Mouse (Mus musculus) urinary bladder, postnatal 14 days (tissue): ENCODE measurements at regions not wholly inside any gene's neighbourhood (a gene's known extent, or its start where the extent isn't known, plus 50 kb on each side); places are given as distances from the start of the nearest gene placed in this dataset.

Source experiments
- DNase-seq: peaks from one replicate; pipeline ENCODE4 v3.0.0; 2021; ENCODE audit warnings: low spot score

- DNase-seq = no peak
Observed at GRCm38 (mm10) chr13:101824962-101825361, 56.9 kb upstream of the Pik3r1 start.

GRCm38 (mm10) chr13:101831872-101832629, 64.0 kb upstream of the Pik3r1 start:
- no peak for DNase-seq

- no peak for DNase-seq
Observed at GRCm38 (mm10) chr13:101834546-101834945, 66.5 kb upstream of the Pik3r1 start.

- DNase-seq = no peak
Observed at GRCm38 (mm10) chr13:101836992-101837391, 69.0 kb upstream of the Pik3r1 start.

GRCm38 (mm10) chr13:101844461-101845440, 76.7 kb upstream of the Pik3r1 start:
- peak; percentile 38 for DNase-seq

GRCm38 (mm10) chr13:101846016-101846415, 78.0 kb upstream of the Pik3r1 start:
- DNase-seq = no peak

- peak; percentile 52 for DNase-seq
Observed at GRCm38 (mm10) chr13:101847879-101848600, 80.0 kb upstream of the Pik3r1 start.

GRCm38 (mm10) chr13:101848601-101849147, 80.7 kb upstream of the Pik3r1 start:
- DNase-seq = no peak

GRCm38 (mm10) chr13:101849416-101849815, 81.4 kb upstream of the Pik3r1 start:
- DNase-seq = no peak

- DNase-seq = no peak
Observed at GRCm38 (mm10) chr13:101851329-101851728, 83.3 kb upstream of the Pik3r1 start.

GRCm38 (mm10) chr13:101852960-101853359, 84.9 kb upstream of the Pik3r1 start:
- no peak for DNase-seq

GRCm38 (mm10) chr13:101855141-101855540, 87.1 kb upstream of the Pik3r1 start:
- no peak for DNase-seq

- DNase-seq = no peak
Observed at GRCm38 (mm10) chr13:101860704-101861103, 92.7 kb upstream of the Pik3r1 start.

GRCm38 (mm10) chr13:101862011-101862410, 94.0 kb upstream of the Pik3r1 start:
- DNase-seq = no peak

- DNase-seq = no peak
Observed at GRCm38 (mm10) chr13:101863015-101863414, 95.0 kb upstream of the Pik3r1 start.

GRCm38 (mm10) chr13:101863602-101864001, 95.6 kb upstream of the Pik3r1 start:
- no peak for DNase-seq

- peak; percentile 28 for DNase-seq
Observed at GRCm38 (mm10) chr13:101866843-101867242, 98.8 kb upstream of the Pik3r1 start.

GRCm38 (mm10) chr13:101874761-101875160, 106.7 kb upstream of the Pik3r1 start:
- DNase-seq = no peak

- DNase-seq = no peak
Observed at GRCm38 (mm10) chr13:101876069-101876468, 108.1 kb upstream of the Pik3r1 start.

- DNase-seq = no peak
Observed at GRCm38 (mm10) chr13:101876601-101877000, 108.6 kb upstream of the Pik3r1 start.

- no peak for DNase-seq
Observed at GRCm38 (mm10) chr13:101878168-101878567, 110.2 kb upstream of the Pik3r1 start.

- peak; percentile 16 for DNase-seq
Observed at GRCm38 (mm10) chr13:101879561-101880081, 111.6 kb upstream of the Pik3r1 start.
